Mouse (Mus musculus) neural tube, embryonic 12.5 days (tissue): ENCODE results near the gene Olfr297. TPM values are rescaled to one million over a fixed set of nuclear protein-coding genes. Genes with fewer than 3 reads are reported as not detected.

ENCODE experiments used
- ATAC-seq: fragments of 200-750 bp; cut with Nextera tagmentation; 2 replicates; pipeline ENCODE4 v1.8.0; 2017; ENCODE audit warnings: low read depth, mild to moderate bottlenecking, moderate TSS enrichment, moderate library complexity; ENCODE audit not compliant: low FRiP score
- H3K27ac ChIP-seq: fragments of 300-500 bp; sonication (generic); 2 replicates; pipeline ENCODE4 v1.5.1; 2016
- H3K27me3 ChIP-seq: fragments of 300-500 bp; sonication (generic); replicated peaks from 2 replicates; pipeline ENCODE4 v1.6.1; 2016; ENCODE audit warnings: mild to moderate bottlenecking
- H3K36me3 ChIP-seq: fragments of 300-500 bp; sonication (generic); 2 replicates; pipeline ENCODE4 v1.6.1; 2016; ENCODE audit warnings: mild to moderate bottlenecking
- H3K4me1 ChIP-seq: fragments of 300-500 bp; sonication (generic); 2 replicates; pipeline ENCODE4 v1.6.1; 2016
- H3K4me2 ChIP-seq: fragments of 300-500 bp; sonication (generic); replicated peaks from 2 replicates; pipeline ENCODE4 v1.6.1; 2016; ENCODE audit warnings: mild to moderate bottlenecking
- H3K4me3 ChIP-seq: fragments of 300-500 bp; sonication (generic); 2 replicates; pipeline ENCODE4 v1.5.1; 2016
- H3K9ac ChIP-seq: fragments of 300-500 bp; sonication (generic); 2 replicates; pipeline ENCODE4 v1.6.1; 2016; ENCODE audit warnings: mild to moderate bottlenecking
- H3K9me3 ChIP-seq: fragments of 300-500 bp; sonication (generic); 2 replicates; pipeline ENCODE4 v1.6.1; 2016; ENCODE audit warnings: mild to moderate bottlenecking
- WGBS: fragments of 180-500 bp; shearing (Covaris S2); methylation state at CpG from one replicate; pipeline ENCODE4 v1.1.7; 2016; 5-methylcytosine and 5-hydroxymethylcytosine counted together
- polyA plus RNA-seq: library from polyadenylated mRNA; unstranded; fragments of >200 nt; fragmentation: Nextera tagmentation; extraction: Ambion mirVana; gene quantifications from 2 replicates; pipeline ENCODE4 v1.2.1, GENCODE M21; 2016

Olfr297 gene
- not detected in 2 replicates for polyA plus RNA-seq

- Histone ChIP-seq H3K4me1 (no peaks in the 10 kb centered on the region), H3K4me3 (no peak within 1 kb of the TSS), H3K9ac (no peak within 1 kb of the TSS), H3K27me3 (no peaks in the 10 kb centered on the region), H3K36me3 (no peaks in the 10 kb centered on the region), H3K4me2 (no peak within 1 kb of the TSS), H3K9me3 (no peaks in the 10 kb centered on the region), H3K27ac (no peak within 1 kb of the TSS)
- no peak for ATAC-seq
Measured at GRCm38 (mm10) chr7:86519668-86520067, at the start of gene Olfr297. Olfr297 (plus strand) TSS chr7:86519968.

DNA sequence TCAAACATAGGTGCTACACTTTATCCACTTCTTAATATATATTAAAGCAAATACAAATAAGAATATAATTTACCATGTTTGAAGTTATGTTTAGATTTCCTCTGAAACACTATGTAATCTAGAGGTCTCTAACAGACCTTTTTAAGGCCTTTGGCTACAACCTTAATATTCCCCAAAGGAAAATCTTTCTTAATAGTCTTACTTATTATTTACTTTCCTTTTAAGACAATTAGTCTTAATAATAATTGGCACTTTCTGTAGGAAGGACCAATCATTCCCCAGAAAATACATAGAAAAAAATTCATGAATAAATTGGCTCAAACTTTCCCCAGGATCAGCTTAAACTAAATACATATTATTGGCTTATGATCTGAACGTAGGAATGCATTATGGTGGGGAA lies 27.4 kb upstream of the Olfr297 start, which contains the start of gene Olfr298:
Olfr298 (minus strand) TSS at position 101 of the 400 bp plus-strand sequence.
- 84% methylated on average over 1 of the region's 1 CpGs for WGBS
- no peaks in the 10 kb centered on the region for H3K27me3 ChIP-seq
- ATAC-seq = no peak

More for the DNA sequence above, 27.4 kb upstream of the Olfr297 start, which contains the start of gene Olfr298:
- no peak within 1 kb of the TSS for H3K4me3 ChIP-seq
- no peak within 1 kb of the TSS for H3K4me2 ChIP-seq
- H3K36me3 ChIP-seq = no peaks in the 10 kb centered on the region
- no peak within 1 kb of the TSS for H3K27ac ChIP-seq
- H3K9ac ChIP-seq = no peak within 1 kb of the TSS
- no peaks in the 10 kb centered on the region for H3K9me3 ChIP-seq
- H3K4me1 ChIP-seq = no peaks in the 10 kb centered on the region

Other genes starting within 250 kb of the Olfr297 start
- gene Olfr310, start 242.8 kb upstream of the Olfr297 start, polyA plus RNA-seq = not detected in 2 replicates
- gene Olfr309, start 206.3 kb upstream of the Olfr297 start, polyA plus RNA-seq = not detected in 2 replicates
- not detected in 2 replicates for gene Olfr308, start 194.3 kb upstream of the Olfr297 start, polyA plus RNA-seq
- gene Olfr307, start 182.4 kb upstream of the Olfr297 start, polyA plus RNA-seq = not detected in 2 replicates
- gene Olfr305, start 153.0 kb upstream of the Olfr297 start, polyA plus RNA-seq = not detected in 2 replicates
- not detected in 2 replicates for gene Olfr304, start 133.3 kb upstream of the Olfr297 start, polyA plus RNA-seq
- gene Olfr303, start 122.2 kb upstream of the Olfr297 start, polyA plus RNA-seq = not detected in 2 replicates
- gene Olfr301, start 116.1 kb upstream of the Olfr297 start, polyA plus RNA-seq = not detected in 2 replicates
- not detected in 2 replicates for gene Olfr299, start 60.0 kb upstream of the Olfr297 start, polyA plus RNA-seq
- not detected in 2 replicates for gene Olfr298, start 27.5 kb upstream of the Olfr297 start, polyA plus RNA-seq
- gene Olfr295, start 63.9 kb downstream of the Olfr297 start, polyA plus RNA-seq = not detected in 2 replicates
- gene Olfr294, start 96.7 kb downstream of the Olfr297 start, polyA plus RNA-seq = not detected in 2 replicates
- gene Olfr293, start 129.1 kb downstream of the Olfr297 start, polyA plus RNA-seq = not detected in 2 replicates
- not detected in 2 replicates for gene Olfr292, start 168.4 kb downstream of the Olfr297 start, polyA plus RNA-seq